Mouse (Mus musculus) kidney, postnatal 36 days (tissue): ENCODE data around the gene H6pd.
A peak's percentile ranks its signal among the peaks of the same experiment; 100 is the strongest.

Experiments
- DNase-seq, 2 experiments: peaks; one replicate each; pipeline ENCODE4 v3.0.0; 2021 to 2022; ENCODE audit warnings: mixed read lengths in 2 of 2

The H6pd gene

DNA sequence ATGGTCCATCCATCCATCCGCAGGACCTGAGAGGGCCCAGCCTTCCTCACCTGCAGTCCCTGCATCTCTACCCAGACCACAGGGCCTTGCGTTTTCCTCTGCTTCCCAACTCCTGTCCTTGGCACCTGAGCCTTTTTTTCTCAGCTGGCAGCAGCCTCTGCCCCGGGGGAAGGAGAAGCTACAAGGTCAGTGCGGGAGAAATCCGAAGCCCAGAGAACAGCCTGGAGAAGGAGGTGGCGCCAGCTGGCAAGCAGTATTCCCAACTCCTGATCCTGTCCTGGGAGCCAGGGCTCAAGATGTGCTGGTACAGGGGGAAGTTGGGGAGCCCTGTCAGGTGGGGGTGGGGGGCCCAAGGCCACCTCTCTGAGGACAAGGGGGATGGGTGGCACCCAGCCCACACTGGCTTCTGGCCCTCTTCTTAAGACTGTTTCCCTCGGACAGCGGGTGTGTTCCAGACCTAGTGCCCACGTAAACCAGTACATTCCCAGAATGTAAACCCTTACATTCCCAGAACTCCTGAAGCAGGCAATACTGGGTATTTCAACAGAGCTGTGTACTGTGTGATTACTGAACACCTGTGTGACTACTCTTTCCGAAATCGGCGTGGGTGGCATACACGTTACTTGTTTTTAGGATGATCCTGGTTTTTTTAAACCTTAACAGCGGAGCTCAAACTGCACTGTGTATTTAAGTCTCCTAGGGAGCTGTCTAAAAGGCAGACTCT, 9.9 kb downstream of the H6pd start:
- peak; percentile 78 to 81 for DNase-seq

DNA sequence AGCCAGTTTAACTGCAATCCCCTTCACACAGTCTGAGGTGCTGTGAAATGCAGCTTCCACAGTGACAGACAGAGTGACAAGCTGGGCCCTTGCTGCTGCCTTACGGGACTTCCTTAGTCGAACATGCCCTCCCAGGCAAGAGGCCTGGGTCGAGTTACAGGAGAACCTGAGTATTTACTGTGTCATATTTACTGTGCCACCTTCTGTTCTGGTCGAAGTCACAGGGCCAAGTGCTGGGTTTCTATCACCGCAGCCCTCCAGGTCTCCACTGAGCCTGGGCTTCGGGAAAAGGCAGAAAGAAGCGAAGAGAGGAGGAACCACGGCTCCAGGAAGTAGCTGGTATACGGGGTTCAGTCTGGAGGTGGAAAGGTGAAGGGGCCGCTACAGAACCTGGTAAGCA, 10.8 kb downstream of the H6pd start:
- peak in 1 of 2 experiments; percentile 15 for DNase-seq

DNA sequence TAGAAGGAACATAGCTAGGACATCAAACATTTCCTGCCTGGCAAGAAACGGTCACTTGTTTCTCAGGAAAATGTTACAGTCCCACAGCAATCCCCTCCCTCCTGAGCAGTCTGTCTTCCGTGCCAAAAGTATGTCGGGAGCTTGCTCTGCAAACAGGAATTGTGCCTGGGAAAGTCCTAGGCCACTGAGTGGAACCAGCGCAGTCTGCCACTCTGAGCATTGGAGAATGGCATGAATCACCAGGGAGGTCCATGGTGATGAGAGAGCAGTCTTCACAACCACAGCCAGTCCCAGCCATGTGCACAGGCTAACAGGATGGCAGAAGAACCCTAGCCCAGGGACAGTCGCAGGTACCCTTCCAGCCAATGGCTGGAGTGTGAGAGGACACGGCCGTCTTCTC, 12.4 kb downstream of the H6pd start:
- peak in 1 of 2 experiments; percentile 25 for DNase-seq

DNA sequence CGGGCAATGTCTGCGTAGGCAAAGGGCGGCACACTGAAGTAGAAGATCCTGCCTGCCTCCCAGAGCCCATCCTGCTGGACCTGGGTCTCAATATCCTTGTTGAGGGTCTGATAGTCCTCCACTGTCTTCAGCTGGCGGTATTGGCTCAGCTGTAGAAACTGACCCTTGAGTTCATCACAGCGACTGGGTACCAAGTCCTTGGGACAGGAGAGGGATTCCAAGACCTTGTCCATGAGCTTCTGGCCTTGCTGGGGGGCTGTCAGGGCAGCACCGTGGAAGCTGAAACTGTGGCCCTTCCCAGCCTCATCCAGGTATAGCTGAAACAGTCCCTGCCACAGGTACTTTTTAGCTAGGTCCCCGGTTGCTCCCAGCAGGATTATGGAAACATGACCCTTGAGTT, 12.9 kb downstream of the H6pd start:
- peak in 1 of 2 experiments; percentile 5 for DNase-seq

DNA sequence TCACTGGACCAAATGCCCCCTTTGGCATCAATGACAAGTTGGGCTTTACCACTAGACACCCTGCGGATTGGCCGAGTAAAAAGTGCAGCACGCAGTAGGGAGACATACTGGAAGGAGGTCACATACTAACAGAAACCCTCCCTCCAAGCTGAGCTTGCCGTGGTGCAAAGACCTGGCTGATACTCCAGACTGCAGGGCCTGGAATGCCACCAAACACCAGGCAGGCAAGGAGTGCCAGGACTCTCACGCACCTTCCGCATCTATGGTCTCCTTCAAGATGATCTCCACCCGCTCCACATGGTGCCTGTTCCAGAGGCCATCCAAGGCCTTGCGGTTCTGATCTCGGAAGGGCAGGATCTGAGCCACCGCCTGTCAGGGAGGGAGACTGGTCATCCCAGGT, 14.6 kb downstream of the H6pd start:
- DNase-seq = no peak

DNA sequence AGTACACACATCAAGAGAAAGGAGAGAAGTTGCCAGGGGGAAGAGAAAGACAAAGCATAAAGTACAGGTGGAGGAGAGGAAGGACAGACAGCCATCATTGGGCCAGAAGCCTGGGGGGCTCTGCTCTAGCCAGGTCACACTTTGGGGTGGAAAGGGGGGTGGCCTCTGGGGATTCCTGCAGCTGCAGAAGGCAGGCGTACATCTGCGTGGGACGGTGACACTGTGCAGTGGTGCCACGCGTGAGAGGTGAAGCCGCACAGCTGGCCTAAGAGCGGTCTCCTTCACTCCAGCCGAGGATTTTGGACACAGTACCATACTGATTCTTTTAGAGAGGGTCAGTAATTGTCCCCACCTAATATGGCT, 16.2 kb downstream of the H6pd start:
- no peak for DNase-seq

DNA sequence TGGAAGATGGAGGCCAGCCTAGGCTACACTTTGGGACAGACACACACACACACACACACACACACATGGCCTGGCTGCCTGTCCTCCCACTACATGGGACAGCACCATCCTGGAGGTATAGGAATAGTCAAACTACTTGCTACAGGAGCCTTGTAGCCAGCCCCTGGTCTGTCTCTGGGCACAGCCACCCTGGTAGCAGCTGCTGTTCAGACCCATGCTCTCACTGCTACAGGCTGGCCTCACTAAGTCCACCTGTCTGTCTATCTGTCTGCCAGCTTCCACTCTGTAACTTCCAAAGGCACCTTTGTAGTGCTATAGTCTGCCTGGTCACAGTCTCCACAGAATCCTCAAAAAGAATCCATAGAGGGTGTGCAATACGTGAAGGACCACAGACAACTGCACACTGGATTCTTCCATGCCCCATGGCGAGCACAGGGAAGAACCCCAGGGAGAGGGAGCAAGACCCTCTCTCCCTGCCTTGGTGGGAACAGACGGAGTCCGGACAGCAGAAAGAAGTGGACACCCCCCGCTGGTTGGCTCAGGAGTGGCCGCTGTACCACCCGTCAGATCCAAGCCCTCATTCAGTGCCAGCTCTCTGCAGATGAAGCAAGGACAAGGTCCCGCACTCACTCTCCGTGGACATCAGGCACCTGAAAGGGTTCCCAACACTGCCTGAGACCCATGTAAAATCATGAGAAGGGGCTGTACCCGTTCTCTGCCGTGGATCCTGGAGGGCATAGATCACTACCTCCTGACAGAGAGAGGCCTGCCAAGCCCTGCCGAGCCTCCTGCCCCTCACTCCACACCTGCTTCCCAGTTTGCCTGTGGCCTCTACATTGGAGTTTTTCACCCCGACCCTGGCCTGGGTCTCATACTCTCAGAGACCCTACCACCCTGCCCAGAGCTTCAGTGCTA, 16.8 kb downstream of the H6pd start:
- DNase-seq = no peak

DNA sequence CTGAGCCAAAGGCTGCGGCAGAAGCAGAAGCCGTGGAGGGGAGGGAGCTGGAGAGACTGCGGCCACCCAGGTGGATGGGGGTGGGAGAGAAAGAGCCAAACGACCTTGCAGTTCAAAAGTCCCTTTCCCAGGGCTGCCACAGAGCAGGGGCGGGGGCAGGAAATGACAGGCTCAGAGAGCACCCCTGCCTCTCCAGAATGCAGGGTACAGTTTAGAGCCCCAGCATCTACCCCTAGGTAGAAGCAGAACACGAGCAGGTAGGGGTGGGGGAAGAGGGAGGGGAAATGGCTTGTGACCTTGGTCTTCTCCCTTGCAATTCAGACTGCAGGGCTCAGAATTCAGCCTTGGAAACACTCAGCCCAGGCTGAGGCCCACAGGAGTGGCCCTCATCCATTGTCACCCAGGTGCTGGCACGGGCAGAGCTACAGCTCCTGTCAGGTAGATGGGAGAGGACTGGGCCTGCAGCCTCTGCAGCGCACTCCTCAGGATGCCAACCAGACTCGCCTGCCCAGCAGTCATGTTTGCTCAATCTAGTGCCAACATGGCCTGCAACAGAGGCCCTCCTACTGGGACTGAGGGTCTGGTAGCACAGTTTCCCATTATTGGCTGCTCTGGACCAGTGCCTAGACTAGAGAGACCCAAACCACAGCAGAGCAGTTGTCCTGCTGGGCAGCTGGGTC, 17.7 kb downstream of the H6pd start:
- peak; percentile 78 to 82 for DNase-seq

DNA sequence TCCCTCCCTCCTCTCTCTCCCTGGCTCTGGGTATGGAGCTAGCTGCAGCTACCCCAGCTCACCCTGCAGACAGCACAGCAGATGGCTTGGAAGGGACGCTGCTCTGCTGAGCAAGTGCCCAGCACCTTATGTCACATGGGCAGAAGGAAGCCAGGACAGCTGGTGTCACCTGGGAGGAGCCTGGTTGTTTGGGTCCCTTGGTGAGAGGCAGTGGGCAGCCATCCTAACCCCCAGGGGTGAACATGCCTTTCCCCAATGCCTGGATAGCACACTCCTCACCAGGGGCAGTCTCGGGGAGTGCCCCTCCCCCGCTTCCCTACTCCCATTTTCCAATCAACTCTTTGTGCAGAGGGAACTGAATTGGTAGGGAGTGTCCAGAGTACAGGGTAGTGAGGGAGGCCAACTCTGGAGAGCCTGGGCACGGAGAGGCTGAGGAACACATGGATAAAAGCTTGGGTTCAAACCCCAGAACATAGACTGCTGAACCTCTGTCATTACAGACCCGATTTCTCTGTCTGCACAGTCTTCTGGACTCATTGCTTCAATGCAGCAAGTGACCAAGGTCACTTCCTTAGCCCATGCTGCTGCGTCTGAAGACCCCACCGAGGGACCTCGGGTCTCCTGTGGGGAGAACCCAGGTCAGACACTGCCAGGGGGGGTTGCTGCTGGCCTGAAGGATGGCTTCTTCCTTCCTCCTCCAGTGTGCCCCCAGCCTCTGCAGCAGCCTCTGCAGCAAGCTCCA, 18.4 kb downstream of the H6pd start:
- peak; percentile 51 to 60 for DNase-seq

DNA sequence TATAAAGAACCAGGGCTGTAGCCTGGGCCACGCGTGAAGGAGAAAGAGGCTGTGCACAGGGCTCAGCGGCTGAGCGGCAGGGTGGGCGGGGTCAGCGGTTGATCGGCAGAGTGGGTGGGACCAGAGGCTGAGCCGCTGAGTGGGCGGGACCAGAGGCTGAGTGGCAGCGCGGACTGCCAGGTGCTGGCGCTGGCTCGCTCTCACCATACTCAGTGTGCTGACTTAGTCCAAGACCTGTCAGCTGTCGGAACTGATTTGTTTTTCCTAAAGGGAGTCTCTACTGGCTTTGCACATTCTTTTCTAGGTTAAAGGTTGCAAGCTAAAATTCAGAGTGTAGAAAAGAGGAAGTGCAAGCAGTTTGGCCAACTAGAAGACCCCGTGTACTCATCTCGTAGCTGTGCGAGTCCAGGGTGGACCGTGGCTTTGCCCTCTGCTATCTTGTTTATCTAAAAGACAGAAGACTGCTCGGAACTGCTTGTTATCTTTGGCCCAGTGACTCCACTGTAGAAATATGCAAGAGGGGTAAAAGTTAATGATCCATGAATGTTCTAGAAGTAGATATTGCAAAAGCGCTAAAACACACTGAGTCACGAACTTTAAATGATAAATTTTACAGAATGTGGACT, 19.8 kb downstream of the H6pd start:
- DNase-seq = peak; percentile 96 to 98

DNA sequence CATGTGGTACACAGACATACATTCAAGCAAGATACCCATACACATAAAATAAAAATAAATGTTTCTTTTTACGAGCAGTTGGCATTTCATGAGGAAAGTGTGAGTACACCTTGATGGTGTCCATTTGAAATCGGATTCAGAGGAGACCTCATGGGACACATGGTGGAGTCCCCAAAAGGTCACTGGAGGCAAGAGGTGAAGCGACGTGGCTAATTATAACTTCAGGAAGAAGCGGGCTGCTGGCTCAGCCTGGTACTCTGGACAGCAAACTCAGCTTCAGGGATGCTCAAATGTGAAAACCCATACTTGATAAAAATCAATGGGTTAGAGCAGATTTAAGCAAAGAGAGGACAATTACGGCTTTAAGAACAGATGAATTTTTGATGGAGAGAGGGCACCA, 20.5 kb downstream of the H6pd start:
- DNase-seq = no peak

DNA sequence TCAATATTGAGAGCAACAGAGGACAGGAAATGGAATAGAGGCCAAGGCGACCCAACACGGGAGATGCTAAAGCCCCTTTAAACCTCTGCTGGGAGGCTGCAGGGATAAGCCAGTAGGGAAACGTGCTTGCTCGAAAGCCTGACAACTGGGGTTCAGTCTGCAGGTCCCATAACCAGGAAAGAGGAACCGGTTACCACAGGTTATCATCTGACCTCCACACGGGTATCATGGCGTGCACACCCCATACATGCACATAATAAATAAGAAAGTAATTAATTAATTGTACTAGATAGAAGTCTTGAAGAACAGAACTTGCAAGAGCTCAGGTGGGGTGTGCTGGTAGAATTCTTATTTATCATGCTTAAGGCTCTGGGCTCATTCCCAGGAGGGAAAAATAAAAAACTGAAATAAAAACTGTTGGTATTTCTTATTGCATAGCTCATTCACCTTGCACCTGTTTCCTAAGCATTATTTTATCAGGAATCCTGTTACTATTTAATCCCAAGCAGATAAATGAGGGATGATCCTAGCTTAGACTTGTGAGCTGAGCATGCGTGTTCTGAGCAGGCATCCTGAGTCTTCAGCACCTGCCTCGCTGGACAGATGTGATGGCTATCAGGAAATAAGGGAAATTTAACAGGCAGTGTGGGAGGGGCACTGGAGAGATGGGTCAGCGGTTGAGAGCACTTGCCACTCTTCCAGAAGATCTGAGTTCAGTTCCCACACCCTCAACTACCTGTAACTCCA, 22.0 kb downstream of the H6pd start:
- no peak for DNase-seq

DNA sequence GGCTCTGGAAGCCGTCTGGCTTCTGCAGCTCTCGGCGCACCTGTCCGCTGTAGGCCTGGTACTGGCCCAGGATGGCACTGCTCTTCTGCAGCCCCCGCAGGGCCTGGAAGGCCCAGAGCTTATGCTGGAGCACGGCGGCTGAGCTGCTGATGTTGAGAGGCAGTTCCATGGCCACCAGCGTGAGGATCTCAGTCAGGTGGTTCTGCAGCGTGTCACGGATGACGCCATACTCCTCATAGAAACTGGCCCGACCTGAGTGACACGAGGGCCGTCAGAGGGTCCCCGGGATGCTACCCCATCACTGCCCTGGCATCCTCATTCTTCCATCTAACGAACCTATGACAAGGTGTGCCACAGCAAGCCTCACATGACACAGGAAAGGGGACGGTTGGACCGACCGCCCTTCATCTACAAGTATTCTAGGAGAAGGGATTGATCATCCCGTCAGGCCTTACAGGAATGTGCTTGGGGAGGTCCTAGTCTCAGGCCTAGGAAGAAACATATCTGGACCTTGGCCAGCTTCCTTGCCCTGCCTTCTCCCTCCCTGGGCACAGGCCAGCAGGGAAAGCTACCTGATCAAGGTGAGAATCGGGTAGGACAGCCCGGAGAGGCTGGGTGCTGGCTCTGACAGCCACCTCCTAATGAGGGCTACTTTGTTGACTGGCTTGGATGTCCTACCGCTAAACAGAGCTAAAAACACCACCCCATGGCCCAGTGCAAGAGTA, 24.7 kb downstream of the H6pd start:
- DNase-seq = peak in 1 of 2 experiments; percentile 41

DNA sequence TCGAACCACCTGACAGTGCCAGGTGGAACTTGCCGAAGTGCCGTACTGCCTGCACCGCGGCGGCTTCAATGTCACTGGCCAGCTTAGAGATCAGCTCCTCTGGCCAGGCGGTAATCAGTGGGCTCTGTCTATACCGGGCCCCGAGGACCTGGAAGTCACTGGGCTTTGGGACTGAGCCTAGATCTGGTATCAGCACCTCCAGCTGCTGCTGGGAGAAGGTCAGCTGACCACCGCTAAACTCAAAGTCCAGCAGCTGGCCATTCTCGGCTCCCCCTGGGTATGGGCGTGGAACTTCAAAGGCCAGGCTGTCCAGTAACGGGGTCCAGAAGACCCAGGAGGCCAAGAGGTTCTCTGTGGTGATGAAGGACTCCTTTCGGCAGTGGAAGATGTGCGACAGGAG, 26.7 kb downstream of the H6pd start:
- peak; percentile 70 for DNase-seq

DNA sequence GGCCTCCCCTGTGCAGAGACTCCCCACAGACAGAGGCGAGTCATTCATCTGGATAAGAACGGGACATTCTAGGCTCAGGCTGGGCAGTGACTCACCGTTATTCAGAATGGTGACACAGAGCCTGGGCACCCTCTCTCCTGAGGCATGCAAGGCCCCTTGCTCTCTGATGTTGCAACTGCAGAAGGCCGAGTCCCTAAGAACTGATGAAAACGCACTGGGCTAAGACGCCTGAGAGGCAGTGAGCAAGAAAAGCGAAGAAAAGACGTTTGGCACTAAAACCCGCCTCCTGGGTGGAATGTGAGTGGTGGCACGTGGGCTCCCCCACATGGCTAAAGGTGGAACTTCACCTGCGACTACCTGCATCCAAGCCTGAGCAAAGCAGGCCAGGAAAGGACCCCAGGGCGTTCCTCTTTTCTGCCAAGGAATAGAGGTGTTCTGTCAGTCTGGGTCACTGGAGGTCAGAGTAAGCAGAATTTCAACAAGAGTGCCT, 29.0 kb downstream of the H6pd start:
- DNase-seq = peak; percentile 86 to 92

DNA sequence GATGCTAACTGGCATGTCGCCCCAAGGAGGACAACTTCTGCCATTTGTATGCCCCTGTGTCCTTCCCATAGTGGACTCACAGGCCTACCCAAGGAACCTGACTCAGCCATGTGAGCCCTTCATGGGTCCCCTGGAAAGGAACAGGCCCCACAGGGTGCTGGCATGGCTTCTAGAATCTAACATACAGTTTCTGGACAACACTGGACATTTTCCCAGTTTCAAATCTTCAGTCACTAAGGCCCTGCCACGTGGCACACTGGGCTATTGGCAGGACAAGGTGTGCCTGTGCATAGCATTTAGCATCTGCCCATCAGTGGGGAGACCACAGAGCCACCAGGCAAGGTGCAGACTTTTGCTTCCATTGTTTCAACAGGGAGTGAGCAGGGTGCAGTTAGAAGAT, 30.0 kb downstream of the H6pd start:
- DNase-seq = no peak

DNA sequence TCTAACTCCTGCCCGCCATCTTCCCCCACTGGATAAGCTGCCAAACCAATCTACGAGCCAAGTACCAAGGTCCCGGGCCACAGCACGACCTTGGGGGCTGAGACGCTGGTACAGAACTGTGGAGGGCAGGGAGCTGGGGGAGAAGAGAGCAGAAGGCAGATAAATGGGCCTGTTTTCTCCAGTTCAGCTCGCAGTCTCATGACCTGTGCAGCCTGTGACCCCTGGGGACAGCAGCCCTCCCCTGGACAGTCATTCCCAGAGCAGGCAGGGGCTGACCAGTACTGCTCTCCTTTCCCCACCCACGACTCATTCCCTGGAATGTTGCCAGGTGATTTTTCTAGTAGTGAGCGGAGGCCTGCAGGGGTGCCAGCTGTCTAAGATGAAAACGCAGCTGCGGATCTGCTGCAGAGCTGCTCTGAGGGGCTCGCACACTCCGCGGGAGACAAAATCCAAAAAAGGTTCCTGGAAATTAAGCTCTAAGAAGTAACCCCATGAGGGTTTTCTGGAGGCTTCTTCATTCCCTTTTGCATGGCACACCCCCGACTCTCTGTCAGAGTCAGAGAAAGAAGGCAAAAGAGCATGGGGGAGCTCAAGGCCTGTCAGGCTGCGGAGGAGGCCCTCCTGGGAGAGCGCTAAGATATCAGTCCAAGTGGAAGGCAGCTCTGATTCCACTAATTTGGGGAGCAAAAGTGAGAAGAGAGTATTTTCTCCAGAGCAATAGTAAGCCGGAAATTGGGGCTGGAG, 30.9 kb downstream of the H6pd start:
- peak in 1 of 2 experiments; percentile 42 for DNase-seq

DNA sequence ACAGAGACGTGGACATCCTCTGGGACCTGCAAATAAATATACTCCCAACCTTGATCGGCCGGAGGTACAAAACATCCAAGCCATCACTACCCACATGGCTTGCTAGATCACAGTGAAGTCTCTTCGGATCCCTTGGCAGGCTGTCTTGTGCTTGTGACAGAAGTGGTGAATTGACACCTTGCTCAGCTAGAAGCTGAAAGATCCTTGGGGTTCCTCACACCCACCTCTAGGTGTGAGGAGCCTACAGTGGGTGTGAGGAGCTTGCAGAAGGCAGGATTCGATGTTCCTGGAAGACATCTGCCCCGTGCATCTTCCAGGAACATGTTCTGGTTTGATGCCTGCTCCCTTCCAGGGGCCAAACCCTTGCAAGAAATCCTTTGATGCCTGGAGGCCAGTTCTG, 31.6 kb downstream of the H6pd start:
- no peak for DNase-seq

DNA sequence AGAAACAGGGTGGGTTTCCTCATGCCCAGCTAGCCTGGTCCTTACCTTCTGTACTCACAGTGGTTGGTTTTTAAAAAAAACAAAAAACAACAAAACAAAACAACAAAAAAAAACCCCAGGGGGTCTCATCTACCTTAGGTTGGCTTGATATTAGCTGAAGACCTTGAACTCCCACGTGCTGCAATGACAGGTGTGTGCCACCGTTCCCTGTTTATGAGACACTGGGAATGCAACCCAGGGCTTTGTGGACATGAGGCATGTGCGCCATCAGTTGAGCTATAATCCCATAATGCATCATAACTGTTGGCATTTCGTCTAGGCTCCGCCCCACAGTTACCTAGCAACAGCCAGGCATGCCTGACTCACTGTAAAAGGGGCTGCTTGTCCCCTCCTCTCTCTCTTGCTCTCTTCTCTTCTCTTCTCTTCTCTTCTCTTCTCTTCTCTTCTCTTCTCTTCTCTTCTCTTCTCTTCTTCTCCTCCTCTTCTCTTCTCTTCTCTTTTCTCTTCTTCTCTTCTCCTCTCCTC, 33.0 kb downstream of the H6pd start:
- DNase-seq = peak in 1 of 2 experiments; percentile 39

DNA sequence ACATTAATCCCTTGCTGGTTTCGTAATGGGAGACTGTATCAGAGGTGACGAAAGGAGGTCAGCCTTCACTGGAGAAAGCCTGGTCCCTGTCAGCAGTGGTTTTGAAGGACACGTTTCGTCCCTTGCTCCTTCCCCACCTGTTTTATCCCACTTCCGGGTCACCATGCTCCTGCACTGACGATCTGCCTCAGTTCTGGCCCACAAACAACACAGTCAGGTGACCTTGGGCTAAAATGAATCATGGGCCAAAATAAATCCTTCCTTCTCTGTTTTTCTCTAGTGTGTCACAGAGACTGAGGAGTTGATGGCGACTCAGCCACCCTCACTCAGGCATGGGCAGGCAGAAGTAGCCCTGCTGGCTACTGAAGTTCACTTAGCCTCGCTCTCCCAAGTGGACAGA, 33.5 kb downstream of the H6pd start:
- DNase-seq = no peak
